Mouse (Mus musculus) megakaryocyte, adult 5-6 weeks (primary cell): Measurements from ENCODE around the gene Dchs2. TPM values are rescaled to one million over a fixed set of nuclear protein-coding genes. Genes with fewer than 3 reads are reported as not detected.

ENCODE experiments used
- ATAC-seq: 2 replicates; pipeline ENCODE4 v1.8.0; 2016; ENCODE audit warnings: mild to moderate bottlenecking, inconsistent platforms; ENCODE audit not compliant: poor library complexity, severe bottlenecking
- total RNA-seq, 2 experiments: library from RNA; stranded (forward) in 1 of 2; stranded (reverse) in 1 of 2; fragments of 153-499, 151-499 nt in 1 of 2; fragments of 221-1000, 200-1000 nt in 1 of 2; gene quantifications; 2 replicates each; pipeline versions ENCODE4 v1.2.3 to v1.2.4; 2015 to 2017

Gene Dchs2
- total RNA-seq (2015) = not detected in 2 replicates
- not detected in 2 replicates for total RNA-seq (2017)

- no peak for ATAC-seq
Measured at GRCm38 (mm10) chr3:83127726-83128448, at the start of gene Dchs2. TSS of gene Dchs2 (plus strand) at chr3:83127948.

GRCm38 (mm10) chr3:83080567-83081055 lies 47.1 kb upstream of the Dchs2 start:
- ATAC-seq = peak; percentile 98

GRCm38 (mm10) chr3:83097586-83097985 lies 30.2 kb upstream of the Dchs2 start:
- no peak for ATAC-seq

- no peak for ATAC-seq
Measured at GRCm38 (mm10) chr3:83098546-83099034, 29.2 kb upstream of the Dchs2 start.

- ATAC-seq = no peak
Measured at GRCm38 (mm10) chr3:83099139-83099538, 28.6 kb upstream of the Dchs2 start.

- ATAC-seq = no peak
Measured at GRCm38 (mm10) chr3:83099651-83100050, 28.1 kb upstream of the Dchs2 start.

GRCm38 (mm10) chr3:83102286-83102685 lies 25.5 kb upstream of the Dchs2 start:
- no peak for ATAC-seq

- no peak for ATAC-seq
Measured at GRCm38 (mm10) chr3:83110163-83110562, 17.6 kb upstream of the Dchs2 start.

GRCm38 (mm10) chr3:83111485-83112261 lies 16.1 kb upstream of the Dchs2 start:
- ATAC-seq = no peak

- ATAC-seq = no peak
Measured at GRCm38 (mm10) chr3:83112869-83113268, 14.9 kb upstream of the Dchs2 start.

GRCm38 (mm10) chr3:83114946-83115345 lies 12.8 kb upstream of the Dchs2 start:
- no peak for ATAC-seq

- ATAC-seq = no peak
Measured at GRCm38 (mm10) chr3:83117592-83117991, 10.2 kb upstream of the Dchs2 start.

GRCm38 (mm10) chr3:83123945-83124344 lies 3.8 kb upstream of the Dchs2 start:
- 0 out of 2 replicates have a peak, but pooled peaks have one; percentile 62 for ATAC-seq

- no peak for ATAC-seq
Measured at GRCm38 (mm10) chr3:83127088-83127725, 541 bp upstream of the Dchs2 start.

- no peak for ATAC-seq
Measured at GRCm38 (mm10) chr3:83128449-83128922, 738 bp downstream of the Dchs2 start.

GRCm38 (mm10) chr3:83129151-83129550 lies 1.4 kb downstream of the Dchs2 start:
- no peak for ATAC-seq

- no peak for ATAC-seq
Measured at GRCm38 (mm10) chr3:83136413-83136812, 8.7 kb downstream of the Dchs2 start.

GRCm38 (mm10) chr3:83138820-83139219 lies 11.1 kb downstream of the Dchs2 start:
- ATAC-seq = no peak

- ATAC-seq = no peak
Measured at GRCm38 (mm10) chr3:83145610-83146009, 17.9 kb downstream of the Dchs2 start.

GRCm38 (mm10) chr3:83147273-83148054 lies 19.7 kb downstream of the Dchs2 start:
- no peak for ATAC-seq
